Mouse (Mus musculus) liver, embryonic 14.5 days (tissue): ENCODE results near the gene Cacna1f. TPM values are rescaled to one million over a fixed set of nuclear protein-coding genes. Genes with fewer than 3 reads are reported as not detected.

Experiments used
- ATAC-seq: fragments of 200-750 bp; cut with Nextera tagmentation; 2 replicates; pipeline ENCODE4 v1.8.0; 2017; ENCODE audit warnings: moderate number of reproducible peaks, mild to moderate bottlenecking, moderate library complexity; ENCODE audit not compliant: insufficient read depth
- DNase-seq, 3 experiments: peaks; one replicate each; pipeline ENCODE4 v3.0.0-alpha.2; 2012 to 2013; ENCODE audit warnings: low read depth in 3 of 3, low spot score in 3 of 3
- H3K27ac ChIP-seq: fragments of 300-500 bp; sonication (generic); 2 replicates; pipeline ENCODE4 v1.5.1; 2014; ENCODE audit warnings: moderate library complexity, mild to moderate bottlenecking, control low read depth, inconsistent platforms
- H3K27me3 ChIP-seq: fragments of 300-500 bp; sonication (generic); 2 replicates; pipeline ENCODE4 v1.6.1; 2014; ENCODE audit warnings: mild to moderate bottlenecking, low read length, moderate library complexity; ENCODE audit not compliant: control insufficient read depth, insufficient read depth
- H3K36me3 ChIP-seq: fragments of 300-500 bp; sonication (generic); replicated peaks from 2 replicates; pipeline ENCODE4 v1.6.1; 2014; ENCODE audit warnings: low read depth; ENCODE audit not compliant: control insufficient read depth, insufficient read depth
- H3K4me1 ChIP-seq, 2 experiments: fragments of 200-500 bp in 1 of 2; fragments of 300-500 bp in 1 of 2; sonication (generic) in 1 of 2; replicated peaks; 2 replicates each; pipeline ENCODE4 v1.6.1; 2012 to 2014; ENCODE audit warnings: antibody characterized with exemption in 1 of 2, inconsistent platforms in 1 of 2, low read length in 1 of 2; ENCODE audit not compliant: control insufficient read depth in 2 of 2, insufficient read depth in 2 of 2
- H3K4me2 ChIP-seq: fragments of 300-500 bp; sonication (generic); 2 replicates; pipeline ENCODE4 v1.6.1; 2014; ENCODE audit warnings: low read depth, mild to moderate bottlenecking, control low read depth, moderate library complexity
- H3K4me3 ChIP-seq, 2 experiments: fragments of 200-500 bp in 1 of 2; fragments of 300-500 bp in 1 of 2; sonication (generic) in 1 of 2; 2 replicates each; pipeline ENCODE4 v1.5.1; 2012 to 2014; ENCODE audit warnings: low read depth in 2 of 2, low read length in 2 of 2, mild to moderate bottlenecking in 2 of 2, control low read depth in 1 of 2, inconsistent platforms in 1 of 2, moderate library complexity in 1 of 2; ENCODE audit not compliant: insufficient read depth in 1 of 2
- H3K9ac ChIP-seq: fragments of 300-500 bp; sonication (generic); replicated peaks from 2 replicates; pipeline ENCODE4 v1.6.1; 2014; ENCODE audit warnings: mild to moderate bottlenecking, control low read depth, moderate library complexity
- H3K9me3 ChIP-seq: fragments of 300-500 bp; sonication (generic); 2 replicates; pipeline ENCODE4 v1.6.1; 2016; ENCODE audit warnings: low read length, mixed read lengths; ENCODE audit not compliant: control insufficient read depth
- CTCF ChIP-seq: IDR thresholded peaks from 2 replicates; pipeline ENCODE4 v1.5.1; 2016; ENCODE audit warnings: antibody characterized with exemption, low read depth, control low read depth
- EP300 ChIP-seq: IDR thresholded peaks from 2 replicates; pipeline ENCODE4 v1.6.1; 2016; ENCODE audit warnings: antibody characterized with exemption, low read depth
- WGBS: fragments of 180-500 bp; shearing (Covaris S2); extraction: QIAGEN DNeasy Blood & Tissue Kit; methylation state at CpG from one replicate; pipeline ENCODE4 v1.1.7; 2014; ENCODE audit not compliant: insufficient replicate concordance; 5-methylcytosine and 5-hydroxymethylcytosine counted together
- polyA plus RNA-seq, 2 experiments: library from polyadenylated mRNA; depleted of rRNA in 1 of 2; stranded (reverse) in 1 of 2; unstranded in 1 of 2; fragments of >200 nt; fragmentation: Nextera tagmentation in 1 of 2; extraction: Ambion mirVana in 1 of 2; gene quantifications; 2 replicates each; pipeline versions ENCODE4 v1.2.1 to v1.2.3; 2012 to 2014

Cacna1f gene
- polyA plus RNA-seq, 2 experiments, result 0.04 to 0.11 TPM

GRCm38 (mm10) chrX:7604004-7604403, 2.9 kb upstream of the Cacna1f start:
- Histone ChIP-seq H3K4me3 (peak overlapping the region in 1 of 2 experiments; percentile 61; a peak in 2 of 4 replicates), H3K9ac (no peak overlapping the region), H3K4me2 (peak overlapping the region; percentile 76), H3K9me3 (no peaks in the 10 kb centered on the region), H3K27me3 (no peaks in the 10 kb centered on the region), H3K36me3 (no peaks in the 10 kb centered on the region; the same call in 1 of the 2 replicates), H3K27ac (no peak overlapping the region), H3K4me1 (peaks cover 0 to 5% of the 10 kb centered on the region in 2 experiments; a peak in 2 of 4 replicates)
- WGBS, result 54% methylated on average over 7 of the region's 7 CpGs
- DNase-seq (no peak), ATAC-seq (no peak)
- no peak for TF ChIP-seq EP300
- no peak for TF ChIP-seq CTCF

- no peak for TF ChIP-seq CTCF
- TF ChIP-seq EP300, result 0 out of 2 replicates have a peak, but pooled peaks have one; percentile 26
These were observed 1.9 kb upstream of the Cacna1f start, which contains the start of gene Ccdc22 for GRCm38 (mm10) chrX:7604879-7605574. TSS of gene Ccdc22 (minus strand) at chrX:7605517.

GRCm38 (mm10) chrX:7605575-7605941, 1.3 kb upstream of the Cacna1f start:
- peaks cover 0 to 5% of the 10 kb centered on the region in 2 experiments; a peak in 2 of 4 replicates for H3K4me1 ChIP-seq
- no peaks in the 10 kb centered on the region; the same call in 1 of the 2 replicates for H3K36me3 ChIP-seq
- DNase-seq (no peak), ATAC-seq (peak; percentile 24; the same call in 1 of the 2 replicates)
- no peak overlapping the region for H3K9ac ChIP-seq
- no peak for TF ChIP-seq EP300
- TF ChIP-seq CTCF, result no peak
- H3K9me3 ChIP-seq, result no peaks in the 10 kb centered on the region
- H3K27ac ChIP-seq, result no peak overlapping the region
- peak overlapping the region; percentile 50 for H3K4me2 ChIP-seq
- no peak overlapping the region; a peak in 1 of 4 replicates for H3K4me3 ChIP-seq
- WGBS, result 22% methylated on average over 8 of the region's 8 CpGs
- H3K27me3 ChIP-seq, result peaks cover 4% of the 10 kb centered on the region; the same call in 1 of the 2 replicates

More at GRCm38 (mm10) chrX:7604879-7605574, 1.9 kb upstream of the Cacna1f start, which contains the start of gene Ccdc22:
- Histone ChIP-seq H3K9ac (peak within 1 kb of the TSS; percentile 68), H3K27ac (no peak within 1 kb of the TSS), H3K4me1 (peaks cover 0 to 5% of the 10 kb centered on the region in 2 experiments; a peak in 2 of 4 replicates), H3K4me3 (peak within 1 kb of the TSS; percentile 61 to 83), H3K27me3 (peaks cover 2% of the 10 kb centered on the region; the same call in 1 of the 2 replicates), H3K36me3 (no peaks in the 10 kb centered on the region; the same call in 1 of the 2 replicates), H3K4me2 (peak within 1 kb of the TSS; percentile 76), H3K9me3 (no peaks in the 10 kb centered on the region)
- peak; percentile 90 for ATAC-seq
- 12% methylated on average over 28 of the region's 28 CpGs for WGBS
- peak; percentile 61 to 74 (median 68) for DNase-seq

GRCm38 (mm10) chrX:7610035-7610434, 3.2 kb downstream of the Cacna1f start:
- Histone ChIP-seq H3K4me3 (no peak overlapping the region), H3K27me3 (peaks cover 4% of the 10 kb centered on the region; the same call in 1 of the 2 replicates), H3K4me1 (peaks cover 0 to 2% of the 10 kb centered on the region in 2 experiments; a peak in 1 of 4 replicates), H3K9me3 (no peaks in the 10 kb centered on the region), H3K9ac (no peak overlapping the region), H3K4me2 (no peak overlapping the region), H3K36me3 (no peaks in the 10 kb centered on the region), H3K27ac (no peak overlapping the region)
- TF ChIP-seq EP300, result no peak
- TF ChIP-seq CTCF, result no peak
- DNase-seq (no peak), ATAC-seq (no peak)
- 14% methylated on average over 21 of the region's 21 CpGs for WGBS
